Mouse (Mus musculus) cerebellum, postnatal 36 days (tissue): ENCODE results near the gene Grcc10.

Experiments
- DNase-seq, 2 experiments: peaks; one replicate each; pipeline ENCODE4 v3.0.0; 2021 to 2022; ENCODE audit warnings: mixed read lengths in 2 of 2

Gene Grcc10

DNA sequence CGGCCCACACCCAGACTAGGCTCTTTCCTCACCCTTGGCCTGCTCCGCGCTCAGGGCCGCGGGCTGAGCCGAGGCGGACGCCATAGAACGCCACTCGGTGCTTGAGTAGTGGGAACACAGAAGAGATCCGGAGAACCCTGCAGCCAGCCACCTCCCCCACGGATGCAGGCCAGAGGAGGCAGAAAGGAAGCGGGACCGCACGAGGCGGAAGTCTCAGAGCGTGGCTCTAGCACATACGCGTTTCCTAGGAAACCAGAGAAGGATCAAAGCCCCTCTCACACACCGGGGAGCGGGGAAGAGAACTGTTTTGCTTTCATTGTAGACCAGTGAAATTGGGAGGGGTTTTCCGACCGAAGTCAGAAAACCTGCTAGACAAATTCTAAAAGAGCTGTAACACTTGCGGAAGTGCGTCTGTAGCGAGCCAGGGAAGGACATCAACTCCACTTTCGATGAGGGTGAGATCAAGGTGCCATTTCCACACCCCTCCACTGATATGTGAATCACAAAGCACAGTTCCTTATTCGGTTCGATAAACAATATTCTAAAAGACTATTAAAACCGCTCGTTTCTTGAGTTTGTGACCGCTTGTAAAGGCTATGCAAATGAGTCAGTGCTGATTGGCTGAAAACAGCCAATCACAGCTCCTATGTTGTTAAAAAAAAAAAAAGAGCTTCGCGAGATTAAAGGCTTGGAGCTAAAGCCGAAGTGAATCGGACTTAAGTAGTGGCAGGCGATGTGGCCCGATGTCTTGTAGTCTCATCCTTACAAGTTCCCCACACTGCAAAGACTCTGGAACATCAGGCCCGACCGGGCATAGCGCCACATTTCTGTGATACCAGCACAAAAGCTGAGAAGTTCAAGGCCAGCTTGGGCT is at the start of gene Grcc10:
Gene Grcc10 (minus strand): TSS at position 487 of the 874 bp plus-strand sequence.
- DNase-seq = peak; percentile 84 to 85

DNA sequence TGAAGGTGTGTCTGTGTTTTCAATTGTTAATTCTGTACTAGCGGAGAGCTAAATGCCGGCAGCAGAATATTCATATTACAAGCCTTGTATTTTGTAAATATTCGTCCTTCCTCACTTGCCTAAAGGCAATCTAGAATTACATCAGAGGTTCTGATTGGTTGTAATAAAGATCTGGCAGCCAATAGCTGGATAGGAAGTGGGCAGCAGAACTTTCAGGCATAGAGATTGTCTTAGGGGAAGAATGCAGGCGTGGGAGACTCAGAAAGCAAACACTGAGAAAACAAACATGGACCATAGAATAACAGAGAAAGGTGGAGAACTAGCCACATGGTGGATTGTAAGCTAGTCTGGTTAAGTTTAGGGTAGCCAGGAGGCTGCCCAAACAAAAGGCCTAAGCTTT is 48.9 kb upstream of the Grcc10 start:
- DNase-seq = no peak

DNA sequence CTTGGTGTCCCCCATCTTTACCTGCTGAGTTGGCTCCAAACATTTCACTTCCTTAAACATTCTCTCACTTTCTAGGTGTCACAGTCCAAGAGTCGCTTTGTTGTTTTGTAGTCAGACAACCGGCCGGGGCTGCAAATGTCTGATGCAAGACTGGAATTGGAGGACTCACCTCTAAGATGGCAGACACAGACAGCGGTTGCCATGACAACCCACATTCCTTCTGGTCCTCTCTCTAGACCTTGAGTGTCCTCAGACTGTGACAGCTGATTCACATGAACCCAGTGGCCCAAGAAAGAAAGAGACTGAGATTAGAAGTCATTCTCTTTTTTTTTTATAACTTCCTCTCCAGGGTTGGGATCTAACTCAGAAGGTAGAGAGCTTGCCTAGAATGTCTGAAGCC is 48.3 kb upstream of the Grcc10 start:
- no peak for DNase-seq

DNA sequence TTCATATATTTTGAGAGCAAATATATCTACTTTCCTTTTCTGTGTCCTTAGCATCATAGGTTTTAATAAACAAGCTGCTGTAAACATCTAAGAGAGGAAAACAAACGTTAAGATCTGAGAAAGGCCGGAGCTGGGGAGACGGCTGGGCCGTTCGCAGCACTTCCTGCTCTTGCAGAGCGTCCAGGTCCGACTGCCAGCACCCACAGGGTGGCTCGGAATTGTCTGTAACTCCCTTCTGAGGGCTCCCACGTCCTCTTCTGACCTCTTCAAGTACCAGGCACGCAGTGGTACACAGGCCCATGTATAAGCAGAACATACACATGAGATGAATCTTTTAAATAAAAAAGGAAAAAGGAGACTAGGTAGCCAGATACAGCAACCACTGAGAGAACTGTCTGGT is 46.5 kb upstream of the Grcc10 start:
- DNase-seq = no peak

DNA sequence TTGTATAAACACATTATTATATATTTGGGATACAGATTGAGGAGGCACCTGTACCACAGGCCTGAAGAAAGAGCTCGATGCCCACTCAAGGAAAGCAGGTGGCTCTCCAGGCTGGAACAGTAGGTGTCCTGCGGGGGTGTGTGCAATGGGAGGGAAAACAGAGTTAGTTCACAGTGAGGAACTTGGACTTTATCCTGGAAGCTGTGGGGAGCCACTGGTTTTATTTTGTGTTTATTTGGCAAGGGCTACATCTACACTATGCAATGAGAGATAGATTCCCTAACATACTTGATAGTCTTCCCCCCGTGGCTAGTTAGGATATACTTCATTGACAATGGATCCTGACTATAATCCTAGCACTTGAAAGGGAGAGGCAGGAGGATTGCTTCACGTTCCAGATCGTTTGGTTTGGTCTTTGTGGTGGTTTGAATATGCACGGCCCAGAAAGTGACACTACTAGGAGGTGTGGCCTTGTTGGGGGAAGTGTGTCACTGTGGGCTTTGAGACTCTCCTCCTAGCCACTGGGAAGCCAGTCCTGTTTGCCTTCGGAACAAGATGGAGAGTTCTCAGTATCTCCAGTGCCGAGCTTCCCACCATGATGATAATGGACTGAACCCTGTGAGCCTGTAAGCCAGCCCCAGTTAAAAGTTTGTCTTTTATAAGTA is 45.7 kb upstream of the Grcc10 start:
- peak; percentile 85 to 90 for DNase-seq

DNA sequence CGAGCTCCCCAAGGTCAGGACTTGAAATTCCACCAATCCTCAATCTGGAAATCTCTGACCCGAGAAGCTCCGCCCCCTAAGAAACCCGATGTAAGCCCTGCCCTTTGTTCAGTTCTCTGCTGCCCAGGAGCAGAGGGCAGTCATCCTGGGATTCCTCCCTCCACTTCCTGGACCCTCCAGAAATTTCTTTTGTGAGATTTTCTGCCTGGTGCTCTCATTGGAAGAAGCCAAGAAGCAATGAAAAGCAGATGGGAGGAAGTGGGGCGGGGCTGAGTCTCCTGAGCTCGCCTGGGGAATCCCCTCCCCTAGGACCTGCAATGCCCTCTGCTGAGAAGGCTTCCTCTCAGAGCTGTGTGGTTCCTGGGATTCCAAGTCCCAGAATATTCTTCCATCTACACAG is 41.3 kb upstream of the Grcc10 start:
- no peak for DNase-seq

DNA sequence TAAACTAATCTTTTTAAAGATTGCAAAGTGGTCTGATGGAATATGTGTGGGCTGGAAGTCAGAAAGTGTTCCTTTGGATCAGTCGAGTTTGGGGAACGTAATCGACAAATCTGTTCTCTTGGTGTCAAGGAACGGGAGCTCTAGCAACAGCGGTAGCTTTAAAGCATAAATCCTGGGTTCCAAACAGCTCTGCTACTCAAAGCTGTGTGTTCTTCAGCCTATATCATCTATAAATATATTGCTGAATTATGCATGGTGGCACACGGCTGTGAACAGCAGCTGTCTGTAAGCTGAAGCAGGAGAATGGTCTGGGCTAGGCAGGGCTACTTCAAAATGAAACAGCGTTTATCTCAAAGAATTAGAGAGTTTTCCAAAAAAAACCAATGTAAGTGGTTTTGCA is 39.7 kb upstream of the Grcc10 start:
- DNase-seq = no peak

DNA sequence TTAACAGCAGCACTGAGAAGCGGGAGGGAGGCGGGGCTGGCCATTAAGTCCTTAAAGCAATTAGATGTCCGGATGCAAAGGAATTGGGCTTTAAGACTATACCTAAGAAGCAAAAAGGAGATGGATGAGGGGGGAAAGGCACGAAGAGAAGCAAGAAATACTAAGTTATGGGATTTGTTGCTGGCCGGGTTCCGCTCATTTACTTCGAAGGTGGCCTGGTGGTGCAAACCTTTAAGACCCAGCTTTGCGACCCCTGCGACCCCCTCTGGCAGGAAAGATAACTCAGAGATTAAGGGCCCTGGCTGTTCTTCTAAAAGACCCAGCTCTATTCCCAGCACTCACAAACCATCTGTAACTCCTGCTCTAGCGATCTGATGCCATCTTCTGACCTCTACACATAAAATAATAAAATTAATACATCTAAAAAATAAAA is 38.8 kb upstream of the Grcc10 start:
- DNase-seq = no peak

DNA sequence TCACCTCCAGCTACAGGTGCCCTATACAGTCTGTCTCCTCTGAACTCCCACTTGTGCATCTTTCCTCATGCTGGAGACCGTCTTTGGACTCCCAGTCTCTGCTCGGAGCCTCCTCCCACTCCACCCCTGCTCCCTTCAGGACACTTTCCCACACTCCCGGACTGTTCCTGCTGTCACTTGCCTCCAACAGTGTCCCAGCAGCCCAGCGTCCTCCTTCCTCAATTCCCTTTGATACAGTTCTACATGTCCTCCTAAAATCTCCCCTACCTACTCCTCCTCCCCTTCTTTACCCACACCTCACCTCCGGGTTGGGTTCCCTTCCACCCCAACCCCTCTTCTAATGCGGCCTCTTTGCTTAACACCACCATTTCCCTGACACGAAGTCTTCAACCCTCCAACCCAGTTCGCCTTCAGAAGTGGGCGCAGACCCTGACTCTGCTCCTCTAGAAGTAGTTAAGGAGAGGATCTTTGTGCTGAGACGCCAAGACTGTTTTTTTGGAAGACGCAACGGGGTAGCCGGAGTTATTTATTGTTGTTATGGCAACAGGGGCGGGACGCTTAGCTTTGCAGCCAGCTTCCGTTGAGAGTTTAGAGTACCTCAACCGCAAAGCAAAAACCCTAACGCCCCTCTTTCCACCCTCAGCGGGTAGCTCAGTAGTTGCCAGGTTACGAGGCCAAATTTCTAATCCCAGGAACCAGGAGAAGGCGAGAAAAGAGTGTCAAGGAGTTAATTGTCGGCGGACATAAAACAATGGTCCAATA is 38.2 kb upstream of the Grcc10 start, which contains the start of gene Lrrc23:
Gene Lrrc23 (minus strand): TSS at position 506 of the 762 bp plus-strand sequence.
- DNase-seq = no peak

DNA sequence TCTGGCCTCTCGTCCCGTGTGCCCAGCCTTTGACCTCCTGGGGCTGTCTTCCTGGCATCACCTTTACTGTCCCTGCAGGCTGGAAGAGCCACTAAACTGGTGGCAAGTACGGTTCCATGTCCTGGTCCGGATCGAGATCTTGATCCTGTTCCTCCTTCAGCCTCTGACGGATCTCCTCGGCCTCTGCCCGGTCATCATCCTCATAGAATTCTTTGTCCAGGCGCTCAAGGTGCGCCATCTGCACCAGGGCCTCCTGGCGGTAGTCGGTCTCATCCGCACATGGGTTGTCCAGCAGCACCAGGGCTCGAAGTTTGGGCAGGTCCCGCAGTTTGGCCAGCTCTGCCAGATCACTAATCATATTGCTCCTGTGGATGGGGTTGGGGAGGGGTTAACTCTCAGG is 29.3 kb upstream of the Grcc10 start:
- peak; percentile 52 to 55 for DNase-seq

DNA sequence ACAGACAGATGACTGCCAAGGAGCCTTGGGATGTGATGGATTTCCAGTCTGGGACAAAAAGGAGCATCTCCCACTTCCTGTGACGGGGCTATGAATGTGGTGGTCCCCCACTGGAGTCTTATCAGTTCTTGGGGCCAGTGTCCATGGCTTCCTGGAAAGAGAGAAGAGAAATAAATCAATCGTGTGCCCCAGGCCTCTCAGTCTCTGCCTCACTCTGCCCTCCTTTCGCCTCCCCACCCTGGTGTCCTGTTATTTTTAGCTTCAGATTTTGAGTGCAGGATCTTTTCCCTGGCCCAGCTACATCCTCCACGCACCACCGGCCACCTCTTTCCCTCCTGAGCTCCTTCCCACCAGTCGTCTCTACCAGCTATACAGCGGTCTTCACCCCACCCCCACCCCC is 28.8 kb upstream of the Grcc10 start:
- DNase-seq = peak in 1 of 2 experiments; percentile 38

DNA sequence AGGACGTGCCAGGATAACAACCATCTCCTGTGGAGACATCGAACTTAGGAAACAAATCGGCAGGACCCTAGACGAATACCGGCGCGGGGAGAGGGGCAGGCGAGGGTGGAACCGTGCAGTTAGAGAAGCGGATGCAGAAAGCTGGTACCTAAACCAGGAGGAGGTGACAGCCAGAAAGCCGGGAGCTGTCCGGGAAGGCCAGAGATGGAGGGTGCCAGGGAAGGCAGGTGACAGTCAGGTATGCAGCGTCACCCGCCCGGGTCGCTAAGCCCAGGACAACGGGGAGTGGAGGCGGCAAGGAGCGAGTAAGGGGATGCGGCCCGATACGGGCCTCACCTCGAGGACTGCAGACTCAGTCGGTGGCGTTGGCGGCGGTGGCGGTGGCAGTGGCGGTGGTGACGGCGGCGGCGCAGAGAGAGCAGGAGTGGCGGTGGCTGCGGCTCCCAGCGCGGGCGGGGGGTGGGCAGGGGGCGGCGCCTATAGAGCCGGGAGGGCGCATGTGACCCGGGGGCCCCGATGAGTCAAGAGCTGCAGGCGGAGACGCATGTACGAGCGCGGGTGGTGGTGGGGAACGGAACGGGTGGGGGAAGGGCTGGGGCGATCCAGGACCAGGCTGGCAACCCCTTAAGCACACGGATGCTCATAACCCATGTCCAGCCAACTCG is 28.1 kb upstream of the Grcc10 start, which contains the start of gene Eno2:
Gene Eno2 (minus strand): TSS at position 573 of the 665 bp plus-strand sequence.
- DNase-seq = peak; percentile 78 to 88

DNA sequence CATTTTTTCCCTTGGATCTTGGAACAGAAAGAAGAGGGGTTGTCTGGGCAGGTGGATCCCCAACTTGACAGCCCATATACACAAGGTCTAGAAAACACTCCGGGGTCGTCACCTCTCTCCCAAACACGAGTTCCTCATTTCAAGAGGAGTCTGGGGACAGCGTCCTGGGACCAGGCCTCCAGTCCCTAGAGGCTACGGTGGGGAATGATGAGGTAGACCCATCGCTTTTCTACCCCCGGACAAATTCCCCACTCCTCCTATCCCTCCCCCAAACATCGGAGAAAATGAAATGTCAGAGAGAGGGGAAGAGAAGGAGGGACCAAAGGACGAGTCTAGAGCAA is 27.5 kb upstream of the Grcc10 start:
- peak in 1 of 2 experiments; percentile 60 for DNase-seq

DNA sequence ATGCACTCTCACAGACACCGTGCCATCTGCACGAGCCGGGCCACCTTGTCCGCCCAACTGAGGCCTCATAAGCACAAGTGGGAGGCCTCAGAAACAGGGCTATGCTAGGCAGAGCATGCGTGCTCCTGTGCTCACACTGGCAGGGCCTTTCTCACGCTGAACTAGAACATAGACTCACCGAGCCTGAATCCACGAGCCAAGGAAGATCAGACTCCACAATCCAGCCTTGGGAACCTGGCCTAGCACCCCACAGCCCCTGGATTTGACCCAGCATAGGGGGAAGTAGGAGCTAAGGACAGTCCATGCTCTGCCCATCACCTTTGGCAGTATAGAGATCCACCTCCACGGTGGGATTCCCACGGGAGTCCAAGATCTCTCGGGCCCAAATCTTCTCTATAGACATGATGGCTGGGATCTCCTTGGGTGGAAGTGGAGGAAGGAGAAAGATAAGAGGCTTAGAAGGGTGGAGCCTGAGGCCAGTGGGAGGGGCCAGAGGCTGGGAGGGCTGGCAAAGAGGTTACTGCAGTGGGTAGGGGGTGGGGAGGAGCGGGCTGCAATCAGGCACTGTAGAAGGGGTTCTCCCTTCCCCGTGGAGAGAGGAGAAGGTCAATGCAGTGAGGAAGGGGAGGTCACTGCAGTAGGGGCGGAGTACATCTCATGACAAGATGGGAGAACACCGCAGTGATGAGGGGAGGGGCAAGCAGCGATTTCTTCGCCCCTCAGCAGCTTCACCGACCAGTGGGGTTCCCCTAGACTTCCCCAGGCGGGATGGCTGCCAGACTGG is 26.9 kb upstream of the Grcc10 start:
- DNase-seq = peak; percentile 64 to 71

DNA sequence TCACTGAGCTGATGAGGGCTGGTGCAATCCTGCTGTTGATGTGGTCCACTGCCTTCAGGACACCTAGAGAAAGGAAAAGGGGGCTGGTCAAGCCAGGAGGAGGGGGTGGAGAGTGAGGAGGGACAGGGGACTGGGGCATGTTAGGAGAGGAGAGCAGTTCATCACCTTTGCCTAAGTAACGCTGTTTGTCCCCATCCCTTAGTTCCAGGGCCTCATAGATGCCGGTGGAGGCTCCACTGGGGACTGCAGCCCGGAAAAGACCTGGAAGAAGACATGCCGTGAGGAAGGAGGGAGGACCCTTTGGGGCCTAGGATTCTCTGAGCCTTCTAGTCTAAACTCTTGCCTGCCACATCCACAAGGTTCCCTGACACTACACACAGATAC is 26.4 kb upstream of the Grcc10 start:
- no peak for DNase-seq

DNA sequence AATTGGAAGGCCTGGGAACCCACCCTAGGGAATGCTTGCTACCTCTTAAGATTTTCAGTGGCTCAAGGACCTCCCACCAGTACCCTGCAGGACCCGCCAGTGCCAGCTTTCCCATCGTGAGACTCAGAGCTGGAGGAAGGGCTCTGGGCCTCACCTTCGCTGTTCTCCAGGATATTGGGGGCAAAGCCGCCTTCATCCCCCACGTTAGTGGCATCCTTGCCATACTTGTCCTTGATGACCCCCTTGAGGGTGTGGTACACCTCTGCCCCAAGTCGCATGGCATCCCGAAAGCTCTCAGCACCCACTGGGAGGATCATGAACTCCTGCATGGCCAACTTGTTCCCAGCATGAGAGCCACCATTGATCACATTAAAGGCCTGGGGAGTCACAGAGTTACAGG is 24.8 kb upstream of the Grcc10 start:
- no peak for DNase-seq

DNA sequence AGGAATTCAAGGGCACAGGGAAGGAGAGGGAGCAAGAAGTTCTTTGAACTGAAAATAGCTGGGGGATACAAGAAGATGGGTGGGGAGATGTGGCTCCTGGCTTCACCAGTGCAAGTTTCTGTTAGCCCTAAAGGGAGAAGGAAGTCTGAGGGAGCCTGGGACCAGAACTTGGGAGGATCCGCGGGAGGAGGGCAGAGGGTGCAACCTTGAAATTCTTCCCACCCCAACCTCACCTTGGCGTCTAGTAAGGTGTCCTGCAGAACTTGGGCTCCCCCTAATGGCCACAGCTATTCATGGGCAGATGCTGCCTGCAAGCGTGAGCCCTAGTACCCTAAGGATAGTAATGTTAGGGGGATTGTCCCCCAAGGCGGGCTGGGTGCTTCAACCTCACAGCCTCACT is 18.1 kb upstream of the Grcc10 start:
- peak; percentile 87 to 88 for DNase-seq

DNA sequence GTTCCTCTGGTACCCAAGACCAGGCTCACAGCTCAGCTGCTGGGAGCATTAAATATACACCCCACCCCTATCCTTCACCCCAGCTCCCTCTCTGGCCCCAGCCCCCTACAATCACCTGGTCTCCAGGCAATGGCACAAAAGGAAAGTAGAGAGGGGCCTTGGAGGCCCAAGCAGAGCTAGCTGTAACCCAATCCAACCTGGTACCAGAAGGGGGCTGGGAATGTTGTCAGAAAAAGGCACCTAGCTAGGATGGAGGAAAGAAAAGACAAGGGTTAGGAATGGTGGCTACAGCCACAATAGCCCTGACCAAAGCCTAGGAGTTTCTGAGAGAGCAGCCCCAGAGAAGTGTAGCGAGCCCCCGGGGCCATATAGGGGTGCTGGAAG is 17.7 kb upstream of the Grcc10 start:
- DNase-seq = no peak

DNA sequence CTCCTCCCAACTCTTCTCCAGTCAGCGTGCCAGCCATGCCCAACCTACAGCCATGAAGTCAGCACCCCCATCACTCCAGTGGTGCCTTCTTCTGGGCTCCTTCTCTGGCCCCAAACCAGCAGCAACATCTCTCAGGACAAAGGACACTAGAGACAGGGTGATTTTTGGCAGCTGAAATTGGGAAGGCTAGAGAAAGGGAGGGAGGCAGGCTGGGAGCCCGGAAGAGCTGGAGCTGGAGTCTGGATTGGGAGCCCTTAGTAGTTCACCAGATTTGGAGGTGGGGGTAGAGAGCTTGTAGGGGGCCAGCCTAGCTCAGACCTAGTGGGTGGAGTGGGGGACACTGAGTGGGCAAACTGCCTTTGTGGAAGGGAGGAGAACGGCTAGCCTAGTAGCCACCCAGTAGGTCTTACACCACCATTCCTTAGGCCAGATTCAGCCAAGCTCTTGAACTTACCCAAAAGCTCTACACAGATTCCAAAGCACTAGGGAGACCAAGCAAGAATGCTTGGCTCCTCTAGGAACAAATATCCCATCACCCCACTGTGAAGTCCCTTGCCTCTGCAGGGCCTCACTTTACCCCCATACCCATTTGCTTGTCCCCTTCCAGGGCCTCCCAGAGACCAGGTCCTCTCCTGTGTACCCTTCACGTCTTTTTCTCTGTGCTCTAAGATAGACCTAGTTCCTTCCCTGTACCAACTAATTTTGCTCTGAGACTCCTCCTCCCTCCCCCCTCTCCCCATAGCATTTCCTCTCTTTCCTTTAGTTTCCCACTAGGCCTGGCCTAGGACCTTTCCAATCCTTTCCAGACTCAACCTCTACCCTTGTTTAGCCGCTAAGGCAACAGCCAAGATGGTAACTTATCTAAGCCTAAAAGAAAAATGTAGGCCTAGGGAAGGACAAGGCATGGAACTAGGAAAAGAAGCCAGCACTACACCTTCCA is 17.0 kb upstream of the Grcc10 start:
- peak; percentile 71 to 76 for DNase-seq

DNA sequence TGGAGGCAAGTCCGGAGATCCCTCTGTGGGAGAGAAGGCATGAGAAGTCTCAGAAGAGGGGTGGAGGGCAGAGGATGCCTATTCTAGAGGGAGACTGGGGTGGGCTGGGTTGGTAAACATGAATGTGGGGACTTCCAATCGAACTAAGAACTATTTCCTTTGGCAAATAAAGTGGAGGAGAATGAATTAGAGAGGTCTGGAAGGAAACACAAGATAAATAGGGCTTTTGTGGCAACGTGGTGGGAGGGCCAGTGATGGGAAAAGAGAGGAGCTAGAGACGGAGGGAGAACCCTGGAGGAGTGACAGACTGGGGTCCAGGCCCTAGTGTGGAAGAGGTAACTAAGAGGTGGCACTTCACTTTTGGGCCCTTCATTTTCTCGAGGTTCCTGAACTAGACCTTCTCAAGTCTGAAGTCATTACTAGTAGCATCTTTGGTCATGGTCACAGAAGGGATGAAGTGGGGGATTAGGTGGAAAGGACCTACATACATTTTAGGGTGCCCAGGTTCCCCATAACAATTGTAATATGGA is 16.2 kb upstream of the Grcc10 start:
- no peak for DNase-seq
